23 mouse cellular contexts compared by ENCODE assay signal in genomic region chr2:11189150-11189767, GRCm38 (mm10).
"Had no signal": no experiment of that assay in that cellular context is flagged by ENCODE, and none has a peak within 500 bp of the region (broad histone marks: within the 10 kb centered on the region; RNA-seq: fewer than 3 reads in every experiment).

No protein-coding gene starts in this region.

- H3K36me3 ChIP-seq: heart, embryonic 13.5 days; heart, embryonic 15.5 days; hindbrain, embryonic 10.5 days; hindbrain, embryonic 12.5 days; limb, embryonic 13.5 days; limb, embryonic 15.5 days; liver, embryonic 12.5 days had no signal

- DNase-seq: gastrocnemius, adult 2 months; gastrocnemius, postnatal 10 days; gastrocnemius, postnatal 25 days; heart, adult 2 months; heart, postnatal 4 days; kidney, adult 18-20 months; kidney, adult 8-10 months; kidney, postnatal 10 days; kidney, postnatal 25 days; kidney, postnatal 4 days; left cerebral cortex, postnatal 4 days had no signal

- H3K9me3 ChIP-seq: heart, embryonic 13.5 days; heart, embryonic 15.5 days; hindbrain, embryonic 10.5 days; hindbrain, embryonic 12.5 days; limb, embryonic 15.5 days; liver, embryonic 12.5 days had no signal

- H3K27me3 ChIP-seq: heart, embryonic 13.5 days; heart, embryonic 15.5 days; hindbrain, embryonic 12.5 days; limb, embryonic 13.5 days; limb, embryonic 15.5 days; liver, embryonic 12.5 days had no signal

- H3K9ac ChIP-seq: heart, embryonic 13.5 days; heart, embryonic 15.5 days; hindbrain, embryonic 12.5 days; hindbrain, embryonic 14.5 days; limb, embryonic 13.5 days; limb, embryonic 15.5 days; liver, embryonic 12.5 days had no signal

- H3K4me1 ChIP-seq: heart, embryonic 13.5 days; heart, embryonic 15.5 days; hindbrain, embryonic 10.5 days; hindbrain, embryonic 12.5 days; limb, embryonic 13.5 days; limb, embryonic 15.5 days had no signal

- H3K4me3 ChIP-seq: gastrocnemius, adult 2 months; heart, adult 2 months; heart, embryonic 13.5 days; heart, embryonic 15.5 days; hindbrain, embryonic 10.5 days; hindbrain, embryonic 12.5 days; layer of hippocampus, adult 2 months; limb, embryonic 13.5 days; limb, embryonic 15.5 days; liver, embryonic 12.5 days had no signal

- H3K4me2 ChIP-seq: heart, embryonic 11.5 days; heart, embryonic 13.5 days; heart, embryonic 15.5 days; hindbrain, embryonic 12.5 days; hindbrain, embryonic 14.5 days; limb, embryonic 13.5 days; limb, embryonic 15.5 days; liver, embryonic 12.5 days had no signal

- ATAC-seq: hindbrain, embryonic 16.5 days; intestine, embryonic 16.5 days; liver, embryonic 12.5 days had no signal

- H3K27ac ChIP-seq: gastrocnemius, adult 2 months; heart, adult 2 months; heart, embryonic 13.5 days; heart, embryonic 15.5 days; hindbrain, embryonic 10.5 days; hindbrain, embryonic 12.5 days; hindbrain, embryonic 14.5 days; layer of hippocampus, adult 2 months; limb, embryonic 13.5 days; limb, embryonic 15.5 days; liver, embryonic 12.5 days had no signal
